Mouse (Mus musculus): ENCODE measurements at regions not wholly inside any gene's neighbourhood (a gene's known extent, or its start where the extent isn't known, plus 50 kb on each side); places are given as distances from the start of the nearest gene placed in this dataset.

DNA sequence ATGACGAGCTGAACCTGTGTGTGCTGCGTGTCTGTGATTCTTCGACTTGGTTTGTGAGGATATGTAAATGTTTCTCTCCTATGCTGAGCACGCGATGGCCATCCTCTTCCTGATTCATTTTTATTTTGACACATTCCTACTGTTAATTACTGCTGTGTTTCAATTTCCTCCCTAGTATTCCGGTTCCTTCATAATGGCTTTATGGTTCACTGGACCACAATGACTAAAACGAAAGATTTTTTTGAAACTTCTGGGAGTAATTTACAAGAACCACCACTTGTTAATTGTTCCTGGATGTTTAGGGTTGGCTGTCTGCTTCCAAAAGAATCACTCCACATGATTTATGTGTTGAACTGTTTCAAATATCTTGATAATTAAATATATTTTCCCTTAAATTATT lies 537.4 kb upstream of the Mgmt start:
- no peak for DNase-seq (ENCODE audit: low spot score in 2 of 2)

DNA sequence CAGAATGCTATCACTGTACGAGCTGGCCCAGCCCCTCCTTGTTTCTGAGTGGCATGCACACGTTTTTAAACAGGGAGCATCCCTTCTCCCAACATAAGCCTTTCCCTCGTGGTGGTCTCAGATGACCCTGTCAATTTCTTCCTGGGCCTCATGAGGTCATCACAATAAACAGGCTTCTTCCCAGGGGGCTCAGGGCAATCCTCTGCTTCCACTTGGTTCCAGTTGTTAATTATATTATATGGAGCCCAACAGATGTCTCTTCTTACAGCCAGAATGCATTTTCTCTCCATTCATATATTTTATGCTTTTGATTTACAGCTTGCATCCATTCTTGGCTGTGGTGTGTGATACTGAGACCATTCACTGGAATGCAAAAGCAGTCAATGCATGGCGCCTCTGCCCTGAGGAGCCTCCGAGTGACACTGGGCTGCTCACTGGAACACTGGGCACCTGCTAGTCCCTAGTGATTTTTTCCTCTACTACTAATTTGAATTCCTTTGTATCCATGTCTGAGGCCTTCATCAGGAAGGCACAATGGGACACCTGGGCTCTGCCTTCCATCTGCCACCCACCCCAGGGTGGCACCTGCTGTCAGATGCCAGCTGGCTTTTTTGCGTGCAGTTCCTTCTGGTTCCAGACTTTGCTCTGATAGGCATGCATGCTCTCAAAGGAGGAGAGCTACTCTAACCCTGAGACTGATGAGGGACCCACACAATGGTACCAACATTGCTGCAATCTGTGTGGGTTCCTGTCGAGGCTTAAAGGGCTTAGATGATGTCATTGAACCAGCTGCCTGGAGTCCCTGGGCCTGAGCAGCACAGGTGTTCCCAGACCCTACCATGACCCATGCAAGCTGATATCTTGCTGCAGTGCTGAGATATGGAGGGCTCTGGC lies 528.8 kb upstream of the Mgmt start:
- no peak for DNase-seq (ENCODE audit: low spot score in 2 of 2)

DNA sequence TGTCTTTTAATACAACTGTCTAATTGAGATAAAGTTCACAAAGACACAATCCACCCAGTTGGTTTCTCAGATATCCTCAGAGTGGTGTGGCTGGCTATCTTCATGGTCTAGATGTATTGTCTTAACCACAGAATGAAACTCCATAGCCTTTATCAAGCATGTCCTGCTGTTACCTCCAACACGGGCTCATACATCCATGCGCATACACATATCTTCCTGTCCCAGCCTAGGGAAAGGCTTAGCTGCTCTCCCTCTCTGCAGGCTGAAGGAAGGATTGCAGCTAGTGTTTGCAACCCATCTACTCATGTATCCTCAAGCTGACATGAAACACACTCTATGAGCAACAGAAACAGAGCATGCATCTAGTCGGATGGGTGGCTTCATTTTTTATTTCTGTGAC lies 517.2 kb upstream of the Mgmt start:
- DNase-seq (ENCODE audit: low spot score in 2 of 2): no peak

DNA sequence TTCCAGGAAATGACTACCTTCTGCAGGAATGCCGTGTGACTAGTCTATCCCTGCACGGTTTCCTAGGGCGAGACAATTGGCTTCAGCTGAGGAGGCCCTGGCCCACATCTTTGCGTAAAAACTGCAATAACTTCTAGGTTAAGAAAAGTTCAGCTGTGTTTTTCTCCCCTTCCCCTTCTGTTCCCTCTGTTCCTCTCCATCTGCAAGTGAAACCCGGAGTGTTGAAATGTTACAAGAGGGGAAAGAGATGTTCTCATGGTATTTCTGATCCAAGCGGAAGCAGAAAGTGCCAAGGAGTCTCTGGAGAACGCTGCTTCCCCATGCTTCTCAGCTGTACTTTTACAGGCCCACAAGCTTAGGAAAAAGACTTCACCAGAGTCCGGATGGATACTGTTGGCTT lies 516.7 kb upstream of the Mgmt start:
- peak; percentile 86 to 88 for DNase-seq (ENCODE audit: low spot score in 2 of 2)

GRCm38 (mm10) chr7:136378321-136378720 lies 516.1 kb upstream of the Mgmt start:
- DNase-seq (ENCODE audit: low spot score in 2 of 2): no peak

- DNase-seq (ENCODE audit: low spot score in 2 of 2): peak in 1 of 2 experiments; percentile 2
Observed at GRCm38 (mm10) chr7:136379319-136379718, 515.1 kb upstream of the Mgmt start.

DNA sequence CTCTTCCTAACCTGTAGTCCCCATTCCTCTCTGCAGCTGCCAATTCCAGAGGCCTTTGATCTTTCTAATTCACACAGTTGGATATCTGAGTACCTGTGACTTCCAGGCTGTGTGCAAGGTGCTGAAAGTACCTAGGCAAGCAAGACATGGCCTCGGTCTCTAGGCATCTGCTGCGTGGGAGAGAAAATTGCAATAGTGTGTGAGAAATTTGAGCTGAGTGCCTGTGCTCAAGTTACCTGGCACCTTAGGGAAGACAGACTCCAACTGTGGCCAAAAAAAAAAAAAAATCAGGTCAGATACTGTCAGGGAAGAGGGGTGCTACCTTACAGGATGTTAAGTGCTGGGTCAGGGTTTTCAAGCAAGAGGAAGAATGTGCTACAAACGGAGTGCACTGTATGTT lies 514.7 kb upstream of the Mgmt start:
- no peak for DNase-seq (ENCODE audit: low spot score in 2 of 2)

DNA sequence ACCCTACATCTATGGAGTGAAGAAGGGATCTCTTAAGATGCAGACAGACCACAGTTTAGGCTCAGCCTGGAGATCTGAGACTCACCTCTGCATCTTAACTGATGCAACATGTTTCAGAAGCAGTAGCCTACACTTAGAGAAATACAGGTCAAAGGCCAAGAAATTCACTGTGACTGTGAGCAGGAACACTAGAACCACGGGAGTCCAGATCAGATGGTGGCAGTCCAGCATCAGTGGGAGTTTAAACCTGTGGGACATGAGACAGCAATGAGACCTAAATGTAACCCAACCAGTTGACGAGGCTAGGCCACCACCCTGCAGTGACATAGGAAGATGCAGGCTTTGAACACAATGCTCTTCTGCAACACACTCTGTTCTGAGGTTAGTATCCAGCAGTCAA lies 511.1 kb upstream of the Mgmt start:
- no peak for DNase-seq (ENCODE audit: low spot score in 2 of 2)

- no peak for DNase-seq (ENCODE audit: low spot score in 2 of 2)
Observed at GRCm38 (mm10) chr7:136387736-136388135, 506.7 kb upstream of the Mgmt start.

GRCm38 (mm10) chr7:136390066-136390465 lies 504.3 kb upstream of the Mgmt start:
- DNase-seq (ENCODE audit: low spot score in 2 of 2): peak; percentile 15 to 43

GRCm38 (mm10) chr7:136393454-136393853 lies 501.0 kb upstream of the Mgmt start:
- no peak for DNase-seq (ENCODE audit: low spot score in 2 of 2)

DNA sequence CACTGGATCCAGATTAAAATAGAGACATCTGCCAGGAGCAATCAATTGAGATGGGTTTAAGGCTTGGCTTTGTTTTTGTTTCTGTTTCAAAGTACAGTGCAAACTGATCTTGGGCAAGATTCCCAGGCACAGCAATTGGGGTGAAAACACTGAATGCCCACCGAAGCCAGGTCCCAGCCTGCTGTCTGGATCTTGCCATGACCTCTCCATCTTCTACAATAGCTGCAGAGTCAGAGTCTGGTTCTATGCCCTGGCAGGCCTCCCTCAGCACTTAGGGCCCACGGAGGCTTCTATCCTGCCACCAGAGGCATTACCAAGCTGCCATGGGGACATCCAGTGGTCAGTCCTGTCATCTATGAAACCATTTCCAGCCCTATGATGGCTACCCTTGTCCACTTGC lies 498.6 kb upstream of the Mgmt start:
- no peak for DNase-seq (ENCODE audit: low spot score in 2 of 2)

DNA sequence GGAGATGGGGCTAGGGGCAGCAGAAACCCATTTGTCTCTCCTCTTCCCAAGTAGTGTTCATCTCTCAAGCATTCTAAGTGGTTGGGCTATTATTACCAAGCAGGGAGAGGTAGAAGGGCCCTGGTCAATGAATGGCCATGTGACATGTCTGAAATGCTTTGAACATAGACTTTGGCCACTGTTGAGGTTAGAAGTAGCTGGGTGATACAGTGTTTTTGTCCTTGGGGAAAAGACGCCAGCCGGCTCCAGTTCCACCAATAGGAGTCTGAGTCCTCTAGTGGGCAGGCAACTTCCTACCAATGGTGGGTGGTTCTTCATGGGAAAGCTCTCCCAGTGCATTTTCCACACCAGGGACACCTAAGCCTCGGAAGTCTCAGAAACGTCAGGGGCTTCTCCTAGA lies 497.3 kb upstream of the Mgmt start:
- no peak for DNase-seq (ENCODE audit: low spot score in 2 of 2)

DNA sequence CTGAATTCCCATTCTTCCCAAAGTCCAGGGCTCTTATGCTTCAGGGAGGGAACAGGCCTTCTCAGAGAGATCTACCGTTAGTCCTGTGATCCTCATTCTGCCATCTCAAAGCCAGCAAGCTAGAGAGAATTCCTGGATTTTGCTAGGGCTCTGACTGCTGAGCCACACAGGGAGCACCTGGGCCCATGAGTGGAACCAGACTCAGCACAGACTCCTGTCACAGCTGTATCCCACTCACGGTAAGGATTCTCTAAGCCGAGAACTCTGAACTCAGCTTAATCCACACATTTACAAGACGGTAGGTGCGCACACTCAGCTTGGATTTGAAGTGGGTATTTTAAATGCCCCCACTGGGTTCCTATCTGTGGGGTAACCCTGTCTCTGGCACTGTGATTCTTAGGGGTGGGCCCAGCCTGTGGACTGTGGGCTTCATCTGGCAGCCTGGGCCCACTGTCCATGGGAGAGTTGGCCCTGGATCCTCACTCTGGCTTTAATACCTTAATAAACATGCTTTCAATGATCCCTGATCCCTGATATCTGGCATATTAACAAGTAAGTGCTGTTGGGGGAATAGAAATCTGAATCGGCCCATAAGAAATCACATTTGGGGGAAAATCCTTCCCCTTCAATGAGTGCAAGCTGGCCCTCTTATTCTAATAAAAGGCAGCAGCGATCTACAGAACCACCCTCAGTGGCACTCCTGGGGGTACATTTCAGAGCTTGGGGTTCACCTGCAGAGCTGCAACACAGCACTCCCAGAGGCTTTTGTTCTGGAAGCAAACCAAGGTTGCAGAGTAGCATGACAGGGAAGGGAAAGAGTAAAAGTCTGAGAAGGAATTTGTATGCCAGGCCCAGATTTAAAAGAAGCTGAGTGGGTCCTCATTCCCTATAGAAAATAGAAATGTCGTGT lies 491.5 kb upstream of the Mgmt start:
- DNase-seq (ENCODE audit: low spot score in 2 of 2): no peak

DNA sequence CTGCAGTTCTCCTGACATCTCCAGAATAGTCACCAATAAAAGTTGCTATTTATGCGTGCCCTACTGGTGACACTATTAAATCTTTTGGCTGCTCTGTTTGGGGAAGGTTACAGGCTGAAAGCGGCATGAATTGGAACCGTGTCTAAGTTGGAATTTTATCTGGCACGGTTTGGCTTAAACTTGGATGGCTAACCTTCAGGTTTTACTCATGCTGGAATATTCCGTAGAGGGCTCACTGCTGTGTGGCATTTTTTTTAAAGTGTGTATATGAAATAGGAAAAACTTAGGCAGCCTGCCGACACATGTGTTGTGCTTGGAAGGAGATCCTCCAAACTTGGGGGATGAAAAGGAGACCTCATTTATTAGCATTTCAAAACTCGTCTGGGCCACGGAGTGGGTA lies 489.0 kb upstream of the Mgmt start:
- DNase-seq (ENCODE audit: low spot score in 2 of 2): no peak

GRCm38 (mm10) chr7:136406258-136407100 lies 487.9 kb upstream of the Mgmt start:
- DNase-seq (ENCODE audit: low spot score in 2 of 2): peak; percentile 63 to 69

GRCm38 (mm10) chr7:136414808-136415207 lies 479.6 kb upstream of the Mgmt start:
- no peak for DNase-seq (ENCODE audit: low spot score in 2 of 2)

DNA sequence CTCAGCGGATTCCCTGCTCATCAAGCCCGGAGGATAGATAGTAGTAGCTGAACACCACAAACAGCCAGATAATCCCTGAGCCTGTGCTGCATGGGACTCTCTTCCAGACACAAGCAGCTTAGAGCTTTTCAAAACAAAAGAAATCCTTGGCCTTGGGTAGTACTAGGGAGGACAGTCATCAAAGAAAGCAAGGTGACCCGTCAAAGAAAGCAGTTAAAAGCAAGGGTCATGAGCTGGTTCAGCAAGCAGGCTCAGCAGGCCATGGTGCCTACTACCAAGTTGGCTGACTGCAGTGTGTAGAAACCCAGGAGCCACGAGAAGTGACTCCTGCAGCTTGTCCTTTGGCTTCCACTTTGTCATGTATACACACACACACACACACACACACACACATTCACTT lies 477.1 kb upstream of the Mgmt start:
- no peak for DNase-seq (ENCODE audit: low spot score in 2 of 2)

DNA sequence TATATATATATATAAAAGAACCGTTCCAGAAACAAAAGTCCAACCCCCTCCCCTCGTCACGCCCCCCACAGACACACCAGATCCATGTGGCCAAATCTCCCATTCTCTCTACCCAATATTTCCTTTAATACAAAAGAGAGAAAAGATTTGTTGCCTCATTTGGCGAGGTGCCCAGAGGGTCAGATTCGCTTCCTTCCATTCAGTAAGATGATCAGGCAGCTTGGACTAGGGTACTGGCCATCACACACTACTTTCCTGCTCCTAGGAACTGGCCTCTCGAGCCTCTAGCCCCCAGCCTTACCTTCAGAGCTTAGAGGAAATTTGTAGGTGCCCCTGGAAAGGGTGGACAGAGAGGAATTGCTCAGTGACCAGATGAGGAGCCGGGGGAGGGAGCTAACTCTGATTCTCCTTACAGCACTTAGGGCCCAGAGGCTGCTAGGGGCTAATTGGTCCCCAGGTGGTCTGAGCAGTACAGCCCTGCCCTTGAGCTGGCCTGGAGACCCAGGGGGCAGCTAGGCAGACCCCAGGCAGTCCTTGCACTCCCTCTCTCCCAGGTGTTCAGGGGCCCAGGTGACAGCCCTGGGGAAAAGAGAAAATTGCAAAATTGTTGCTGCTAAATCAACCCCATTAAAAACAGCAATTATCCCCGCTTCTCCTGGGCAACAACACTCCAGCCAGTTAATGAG lies 470.4 kb upstream of the Mgmt start:
- DNase-seq (ENCODE audit: low spot score in 2 of 2): no peak

- DNase-seq (ENCODE audit: low spot score in 2 of 2): no peak
Observed at GRCm38 (mm10) chr7:136427164-136427563, 467.2 kb upstream of the Mgmt start.
